28 mouse cellular contexts compared by ENCODE assay signal in the genomic region with DNA sequence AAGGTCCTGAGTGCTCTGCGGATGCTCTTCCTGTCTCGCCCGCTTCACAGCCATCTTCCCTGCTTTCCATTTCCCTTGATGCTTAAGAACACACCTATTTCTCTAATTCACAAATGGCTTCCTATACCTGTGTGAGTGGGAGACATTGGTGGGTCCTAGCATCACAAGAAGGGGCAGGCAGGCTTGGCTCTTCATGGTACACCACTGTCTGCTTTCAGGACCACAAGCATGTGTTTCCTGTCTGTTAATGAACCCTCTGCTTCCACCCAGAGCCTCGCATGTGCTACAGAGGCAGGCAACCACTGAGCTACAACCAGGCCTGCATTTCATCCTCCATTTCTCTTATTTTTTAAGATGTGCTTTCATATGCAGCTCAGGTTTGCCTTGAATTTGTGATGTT.
"Had no signal": no experiment of that assay in that cellular context is flagged by ENCODE, and none has a peak within 500 bp of the region (broad histone marks: within the 10 kb centered on the region; RNA-seq: fewer than 3 reads in every experiment).

No protein-coding gene starts in this region.

- H3K4me2 ChIP-seq: embryonic facial prominence, embryonic 12.5 days; embryonic facial prominence, embryonic 13.5 days; embryonic facial prominence, embryonic 15.5 days; forebrain, embryonic 12.5 days; forebrain, embryonic 15.5 days; heart, embryonic 11.5 days had no signal

- DNase-seq: cerebellum, adult 8-10 months; cerebellum, adult 9-10 months; cerebellum, adult 9-11 months; cerebellum, postnatal 10 days; cerebellum, postnatal 14 days; cerebellum, postnatal 25 days; cerebellum, postnatal 36 days; embryo, embryonic 11 days; forebrain, postnatal 0 days; gastrocnemius, adult 2 months; gastrocnemius, postnatal 10 days; gastrocnemius, postnatal 14 days; gastrocnemius, postnatal 25 days; gastrocnemius, postnatal 36 days; heart, adult 18-20 months; heart, adult 2 months had no signal

- H3K27ac ChIP-seq: embryonic facial prominence, embryonic 10.5 days; embryonic facial prominence, embryonic 12.5 days; embryonic facial prominence, embryonic 13.5 days; embryonic facial prominence, embryonic 15.5 days; forebrain, embryonic 10.5 days; forebrain, embryonic 12.5 days; forebrain, embryonic 15.5 days; gastrocnemius, adult 2 months; heart, adult 2 months; heart, embryonic 10.5 days had no signal

- H3K4me3 ChIP-seq: embryonic facial prominence, embryonic 10.5 days; embryonic facial prominence, embryonic 12.5 days; embryonic facial prominence, embryonic 13.5 days; embryonic facial prominence, embryonic 15.5 days; erythroblast, embryonic 14.5 days; forebrain, embryonic 10.5 days; forebrain, embryonic 12.5 days; forebrain, embryonic 15.5 days; gastrocnemius, adult 2 months; heart, adult 2 months; heart, embryonic 10.5 days had no signal

- H3K27me3 ChIP-seq: embryonic facial prominence, embryonic 12.5 days; embryonic facial prominence, embryonic 13.5 days; embryonic facial prominence, embryonic 15.5 days; forebrain, embryonic 12.5 days; forebrain, embryonic 15.5 days had no signal

- ATAC-seq: forebrain, embryonic 14.5 days; forebrain, embryonic 15.5 days; forebrain, embryonic 16.5 days; forebrain, postnatal 0 days had no signal

- H3K4me1 ChIP-seq: embryonic facial prominence, embryonic 10.5 days; embryonic facial prominence, embryonic 12.5 days; embryonic facial prominence, embryonic 13.5 days; embryonic facial prominence, embryonic 15.5 days; forebrain, embryonic 10.5 days; forebrain, embryonic 12.5 days; forebrain, embryonic 15.5 days; heart, embryonic 10.5 days had no signal

- H3K9me3 ChIP-seq: embryonic facial prominence, embryonic 10.5 days; embryonic facial prominence, embryonic 15.5 days; forebrain, embryonic 10.5 days; forebrain, embryonic 12.5 days; forebrain, embryonic 15.5 days; heart, embryonic 10.5 days had no signal

- H3K9ac ChIP-seq: embryonic facial prominence, embryonic 12.5 days; embryonic facial prominence, embryonic 13.5 days; embryonic facial prominence, embryonic 15.5 days; forebrain, embryonic 12.5 days; forebrain, embryonic 15.5 days; forebrain, postnatal 0 days had no signal
